Mouse (Mus musculus) embryonic facial prominence, embryonic 10.5 days (tissue): ENCODE measurements around the gene Plekha7. TPM values are rescaled to one million over a fixed set of nuclear protein-coding genes. Genes with fewer than 3 reads are reported as not detected.

Experiments
- DNase-seq: peaks from one replicate; pipeline ENCODE4 v3.0.0-alpha.2; 2017; ENCODE audit warnings: low spot score
- H3K27ac ChIP-seq: fragments of 300-500 bp; sonication (generic); replicated peaks from 2 replicates; pipeline ENCODE4 v1.5.1; 2016; ENCODE audit warnings: mild to moderate bottlenecking
- H3K27me3 ChIP-seq: fragments of 300-500 bp; sonication (generic); replicated peaks from 2 replicates; pipeline ENCODE4 v1.6.1; 2016; ENCODE audit warnings: low read depth, mild to moderate bottlenecking; ENCODE audit not compliant: poor library complexity, severe bottlenecking
- H3K36me3 ChIP-seq: fragments of 300-500 bp; sonication (generic); replicated peaks from 2 replicates; pipeline ENCODE4 v1.6.1; 2016; ENCODE audit warnings: mild to moderate bottlenecking, moderate library complexity
- H3K4me1 ChIP-seq: fragments of 300-500 bp; sonication (generic); 2 replicates; pipeline ENCODE4 v1.6.1; 2016
- H3K4me3 ChIP-seq: fragments of 300-500 bp; sonication (generic); 2 replicates; pipeline ENCODE4 v1.5.1; 2016; ENCODE audit warnings: mild to moderate bottlenecking, moderate library complexity
- H3K9me3 ChIP-seq: fragments of 300-500 bp; sonication (generic); 2 replicates; pipeline ENCODE4 v1.6.1; 2016; ENCODE audit warnings: mild to moderate bottlenecking
- WGBS: fragments of 180-500 bp; shearing (Covaris S2); methylation state at CpG from one replicate; pipeline ENCODE4 v1.1.7; 2016; 5-methylcytosine and 5-hydroxymethylcytosine counted together
- polyA plus RNA-seq: library from polyadenylated mRNA; unstranded; fragments of >200 nt; fragmentation: Nextera tagmentation; extraction: Ambion mirVana; gene quantifications from 2 replicates; pipeline ENCODE4 v1.2.1, GENCODE M21; 2016

Plekha7 gene
- polyA plus RNA-seq, result 14.9 and 17.0 TPM in 2 replicates

DNA sequence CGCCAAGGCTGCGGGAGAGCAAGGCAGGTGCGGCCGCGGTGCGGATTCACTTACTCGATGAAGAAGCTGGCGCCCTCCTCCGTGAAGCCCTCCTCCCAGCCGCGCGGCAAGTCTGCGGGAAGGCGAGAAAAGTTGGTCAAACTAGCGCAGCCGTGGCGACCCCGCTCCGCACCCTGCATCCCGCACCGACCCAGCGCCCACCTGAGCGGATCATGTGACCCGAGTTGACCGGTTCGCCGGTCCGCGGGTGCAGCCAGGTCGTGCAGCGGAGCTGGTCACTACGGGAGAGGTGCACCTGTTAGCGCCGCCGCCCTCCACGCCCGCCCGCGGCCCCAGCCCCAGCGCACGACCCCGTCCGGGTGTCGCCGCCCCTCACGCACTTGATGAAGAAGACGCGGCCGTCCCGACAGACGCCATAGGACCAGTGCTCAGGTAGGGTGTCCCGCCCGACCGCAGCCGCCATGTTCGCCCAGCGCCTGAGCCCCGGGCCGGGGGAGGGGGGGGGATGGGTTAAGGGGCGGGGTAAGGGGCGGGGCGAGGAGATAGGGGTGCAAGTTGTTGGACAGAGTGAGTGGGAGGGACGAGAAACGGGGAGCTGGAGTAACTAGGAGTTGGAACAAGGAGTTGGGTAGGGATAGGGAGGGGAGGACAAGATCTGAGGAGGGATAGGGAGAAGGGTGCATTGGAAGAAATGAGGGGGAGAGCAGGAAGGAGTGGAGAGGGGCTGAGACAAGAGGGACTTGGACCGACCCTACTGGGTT, at the start of gene Plekha7:
TSS of gene Plekha7 (minus strand) at position 506 of the 761 bp plus-strand sequence.
- peak; percentile 89 for DNase-seq
- H3K4me1 ChIP-seq, result peaks cover 43% of the 10 kb centered on the region
- peak within 1 kb of the TSS; percentile 89 for H3K4me3 ChIP-seq
- no peaks in the 10 kb centered on the region for H3K9me3 ChIP-seq
- H3K27me3 ChIP-seq, result peaks cover 28% of the 10 kb centered on the region
- WGBS, result under 1% methylated on average over 65 of the region's 65 CpGs
- H3K36me3 ChIP-seq, result no peaks in the 10 kb centered on the region
- peak within 1 kb of the TSS; percentile 85 for H3K27ac ChIP-seq

- no peaks in the 10 kb centered on the region for H3K9me3 ChIP-seq
- peak; percentile 60 for DNase-seq
- H3K27me3 ChIP-seq, result no peaks in the 10 kb centered on the region
- 43% methylated on average over 1 of the region's 1 CpGs for WGBS
- no peak overlapping the region for H3K27ac ChIP-seq
- no peak overlapping the region for H3K4me3 ChIP-seq
- peaks cover 50% of the 10 kb centered on the region for H3K36me3 ChIP-seq
- H3K4me1 ChIP-seq, result peaks cover 23% of the 10 kb centered on the region
Measured at GRCm38 (mm10) chr7:116336226-116336625, 28.1 kb upstream of the Plekha7 start.

GRCm38 (mm10) chr7:116335133-116335532, 27.0 kb upstream of the Plekha7 start:
- Histone ChIP-seq H3K27ac (no peak overlapping the region), H3K27me3 (no peaks in the 10 kb centered on the region), H3K4me3 (peak overlapping the region; percentile 96), H3K36me3 (peaks cover 50% of the 10 kb centered on the region), H3K4me1 (peaks cover 23% of the 10 kb centered on the region), H3K9me3 (no peaks in the 10 kb centered on the region)
- no peak for DNase-seq
- WGBS, result 85% methylated on average over 6 of the region's 6 CpGs

- Histone ChIP-seq H3K36me3 (peaks cover 50% of the 10 kb centered on the region), H3K4me1 (peaks cover 23% of the 10 kb centered on the region), H3K27ac (peak overlapping the region; percentile 97), H3K4me3 (peak overlapping the region; percentile 96), H3K9me3 (no peaks in the 10 kb centered on the region), H3K27me3 (no peaks in the 10 kb centered on the region)
- no peak for DNase-seq
- WGBS, result 24% methylated on average over 8 of the region's 8 CpGs
Measured at GRCm38 (mm10) chr7:116334669-116335038, 26.5 kb upstream of the Plekha7 start.

DNA sequence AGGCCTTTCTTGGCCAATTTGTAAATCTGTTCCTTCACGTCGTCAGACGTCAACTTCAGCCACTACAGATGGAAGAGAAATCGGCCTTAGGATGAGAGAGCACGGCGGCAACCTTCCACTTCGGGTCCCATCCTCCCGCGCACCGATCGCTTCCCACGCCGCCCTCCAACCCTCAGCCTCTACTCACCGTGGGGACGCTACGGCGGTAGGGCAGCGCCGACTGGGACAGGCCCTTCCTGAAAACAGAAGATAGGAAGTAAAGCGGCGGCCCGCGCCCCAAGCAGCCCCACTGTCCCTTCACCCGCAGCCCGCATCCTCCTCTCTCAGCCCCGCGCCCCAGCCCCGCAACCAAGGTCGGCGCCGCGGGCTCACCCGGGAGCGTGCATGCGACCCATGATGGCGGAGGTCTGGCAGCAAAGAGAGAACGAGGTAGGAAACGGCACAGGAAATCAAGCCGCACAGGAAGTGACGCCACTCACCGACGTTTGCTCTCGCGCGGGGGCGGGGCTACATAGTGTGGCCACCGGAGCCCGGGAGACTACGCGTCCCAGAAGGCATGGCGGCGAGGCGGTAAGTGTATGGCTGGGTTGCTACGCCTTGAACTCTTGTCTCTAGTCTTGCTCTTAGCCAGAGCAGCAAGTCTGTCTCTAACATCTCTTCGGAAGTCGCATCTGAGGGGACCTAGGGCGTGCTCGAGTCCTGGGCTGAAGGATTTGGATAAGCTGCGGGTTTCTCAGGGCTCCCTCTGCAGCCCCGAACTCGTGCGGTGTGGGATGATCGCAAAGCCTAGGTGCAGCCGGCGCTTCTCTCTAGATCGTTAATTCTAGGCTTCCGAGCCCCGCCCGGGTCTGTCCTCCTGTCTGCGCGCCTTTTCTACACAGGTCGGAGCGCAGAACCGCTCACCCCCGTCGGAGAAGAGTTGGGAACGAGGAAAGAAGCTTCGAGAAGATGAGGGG, 25.8 kb upstream of the Plekha7 start, which contains the start of gene Rps13:
TSS of gene Rps13 (minus strand) at position 483 of the 956 bp plus-strand sequence.
- WGBS, result under 1% methylated on average over 78 of the region's 78 CpGs
- H3K27me3 ChIP-seq, result no peaks in the 10 kb centered on the region
- peaks cover 23% of the 10 kb centered on the region for H3K4me1 ChIP-seq
- peak; percentile 98 for DNase-seq
- H3K9me3 ChIP-seq, result no peaks in the 10 kb centered on the region
- H3K27ac ChIP-seq, result peak within 1 kb of the TSS; percentile 97
- H3K4me3 ChIP-seq, result peak within 1 kb of the TSS; percentile 96
- H3K36me3 ChIP-seq, result peaks cover 50% of the 10 kb centered on the region

GRCm38 (mm10) chr7:116331246-116331645, 23.1 kb upstream of the Plekha7 start:
- WGBS, result 96% methylated on average over 2 of the region's 2 CpGs
- Histone ChIP-seq H3K4me1 (peaks cover 20% of the 10 kb centered on the region), H3K27me3 (no peaks in the 10 kb centered on the region), H3K36me3 (peaks cover 62% of the 10 kb centered on the region), H3K4me3 (no peak overlapping the region), H3K9me3 (no peaks in the 10 kb centered on the region), H3K27ac (no peak overlapping the region)
- DNase-seq, result no peak

DNA sequence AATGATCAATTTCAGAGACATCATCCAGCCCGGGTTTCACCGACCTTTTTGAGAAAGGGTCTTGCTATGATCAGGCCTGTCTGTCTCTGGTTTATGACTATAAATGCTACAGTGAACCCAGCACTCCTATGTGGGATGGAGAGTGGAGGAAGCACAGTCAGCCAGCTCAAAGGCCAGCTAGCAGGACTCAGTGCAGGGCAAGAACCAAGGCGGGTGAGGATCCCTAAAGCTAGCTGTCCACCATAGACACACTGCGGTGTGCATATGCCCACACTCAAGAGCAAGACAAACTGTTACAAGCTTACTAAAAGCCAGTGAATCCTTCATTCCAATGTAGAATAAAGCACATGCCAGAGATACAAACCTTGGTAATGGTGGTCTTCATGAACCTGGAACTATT, 21.7 kb upstream of the Plekha7 start:
- Histone ChIP-seq H3K36me3 (peaks cover 59% of the 10 kb centered on the region), H3K4me1 (peaks cover 15% of the 10 kb centered on the region), H3K27me3 (no peaks in the 10 kb centered on the region), H3K9me3 (no peaks in the 10 kb centered on the region), H3K27ac (no peak overlapping the region), H3K4me3 (no peak overlapping the region)
- WGBS, result 91% methylated on average over 4 of the region's 4 CpGs
- DNase-seq, result no peak

GRCm38 (mm10) chr7:116328777-116329176, 20.6 kb upstream of the Plekha7 start:
- Histone ChIP-seq H3K4me3 (no peak overlapping the region), H3K9me3 (no peaks in the 10 kb centered on the region), H3K27me3 (no peaks in the 10 kb centered on the region), H3K36me3 (peaks cover 59% of the 10 kb centered on the region), H3K4me1 (peaks cover 10% of the 10 kb centered on the region), H3K27ac (no peak overlapping the region)
- no peak for DNase-seq
- WGBS, result 78% methylated on average over 7 of the region's 7 CpGs

DNA sequence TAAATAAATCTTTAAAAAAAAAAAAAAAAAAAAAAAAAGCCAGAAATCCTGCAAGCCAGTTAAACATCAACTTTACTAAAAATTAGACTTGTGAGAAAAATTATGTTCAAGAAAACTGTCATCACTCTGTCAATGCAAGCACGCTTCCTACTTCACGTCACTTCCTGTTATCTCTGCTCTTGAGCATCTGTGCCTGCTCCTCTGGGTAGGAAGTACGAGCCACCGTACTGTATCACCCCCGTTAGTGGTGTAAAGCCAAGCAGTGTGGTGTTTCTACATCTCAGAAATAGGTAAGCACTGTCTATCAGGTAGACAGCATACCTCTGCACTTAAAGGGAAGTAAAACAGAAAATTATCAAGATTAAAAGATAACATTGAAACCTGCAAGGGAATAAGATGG, 19.7 kb upstream of the Plekha7 start:
- Histone ChIP-seq H3K9me3 (no peaks in the 10 kb centered on the region), H3K27ac (no peak overlapping the region), H3K27me3 (no peaks in the 10 kb centered on the region), H3K4me3 (no peak overlapping the region), H3K36me3 (peaks cover 57% of the 10 kb centered on the region), H3K4me1 (peaks cover 11% of the 10 kb centered on the region)
- no peak for DNase-seq
- 92% methylated on average over 5 of the region's 5 CpGs for WGBS

- Histone ChIP-seq H3K9me3 (no peaks in the 10 kb centered on the region), H3K27me3 (no peaks in the 10 kb centered on the region), H3K4me3 (no peak overlapping the region), H3K27ac (no peak overlapping the region), H3K36me3 (peaks cover 13% of the 10 kb centered on the region), H3K4me1 (0 out of 2 replicates have a peak, but pooled peaks cover 3% of the 10 kb centered on the region)
- DNase-seq, result peak; percentile 81
- 32% methylated on average over 10 of the region's 10 CpGs for WGBS
Measured at GRCm38 (mm10) chr7:116323331-116323964, 15.3 kb upstream of the Plekha7 start.

DNA sequence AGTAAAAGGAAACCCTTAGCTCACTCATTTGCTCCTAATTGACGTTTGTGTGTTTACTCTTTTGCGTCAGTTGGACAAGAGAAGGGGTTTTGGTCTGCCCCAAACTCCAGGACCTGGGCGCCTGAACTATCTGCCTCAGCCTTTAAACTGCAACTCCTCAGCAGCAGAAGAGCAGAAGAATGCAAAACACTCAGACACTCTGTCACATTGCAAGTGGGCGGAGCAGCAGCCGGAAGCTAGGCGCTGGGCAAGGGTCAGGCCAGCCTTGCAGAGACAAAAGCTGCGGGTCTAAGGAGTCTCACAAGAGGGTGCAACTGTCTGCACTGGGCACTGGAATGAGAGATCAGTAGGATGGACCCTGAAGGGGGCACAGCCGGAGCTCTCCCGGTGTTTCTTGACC, 1.3 kb upstream of the Plekha7 start:
- DNase-seq, result peak; percentile 66
- Histone ChIP-seq H3K27ac (peak overlapping the region; percentile 65; the same call in 1 of the 2 replicates), H3K36me3 (no peaks in the 10 kb centered on the region), H3K27me3 (peaks cover 28% of the 10 kb centered on the region), H3K9me3 (no peaks in the 10 kb centered on the region), H3K4me3 (peak overlapping the region; percentile 39), H3K4me1 (peaks cover 43% of the 10 kb centered on the region)
- WGBS, result 8% methylated on average over 9 of the region's 9 CpGs

DNA sequence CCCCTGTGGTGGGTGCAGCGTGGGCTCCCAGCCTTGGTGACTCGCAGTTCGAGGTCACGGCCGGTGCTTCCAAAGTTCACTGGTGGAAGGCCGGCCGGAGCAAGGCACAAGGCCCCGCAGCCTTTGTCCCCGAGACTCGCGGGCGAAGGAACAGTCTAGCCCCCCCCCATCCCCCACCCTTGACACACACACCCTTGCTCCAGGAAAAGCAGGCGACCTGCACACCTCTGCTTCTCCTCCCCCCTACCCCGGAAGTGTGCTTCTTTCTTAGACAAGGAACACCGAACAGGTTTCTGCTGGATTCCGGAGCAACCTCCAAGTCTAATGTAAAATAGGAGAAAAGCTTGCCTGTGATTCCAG, 436 bp upstream of the Plekha7 start:
- Histone ChIP-seq H3K27me3 (peaks cover 28% of the 10 kb centered on the region), H3K36me3 (no peaks in the 10 kb centered on the region), H3K4me1 (peaks cover 43% of the 10 kb centered on the region), H3K4me3 (peak overlapping the region; percentile 89), H3K9me3 (no peaks in the 10 kb centered on the region), H3K27ac (peak overlapping the region; percentile 85)
- DNase-seq, result peak; percentile 54
- 2% methylated on average over 16 of the region's 16 CpGs for WGBS
